ENCODE assay signal across 1 mouse cellular context in genomic region chr15:32278600-32278999, GRCm38 (mm10).
TF ChIP-seq lines count a peak whose summit lies in the region.

No protein-coding gene starts in this region.

TF ChIP-seq in CH12.LX, 34 proteins besides CTCF, POLR2A, EP300 and RAD21 (continued from another document):
- TF ChIP-seq UBTF (IDR thresholded peaks at IDR 0.05; ENCODE audit: low read depth, low read length) (no peak), BHLHE40 (IDR thresholded peaks at IDR 0.05; ENCODE audit: low read depth, low read length) (no peak), MXI1 (IDR thresholded peaks at IDR 0.05; ENCODE audit: low read depth, low read length) (no peak)
